Mouse (Mus musculus) midbrain, embryonic 14.5 days (tissue): ENCODE results near the gene Ankrd13d. TPM values are rescaled to one million over a fixed set of nuclear protein-coding genes. Genes with fewer than 3 reads are reported as not detected.
A peak's percentile ranks its signal among the peaks of the same experiment; 100 is the strongest.
"Not testable (repeated sequence)": the region's sequence is repeated elsewhere in the genome, so short reads cannot be mapped to it uniquely, and the experiment has no call there.

Experiments used
- ATAC-seq: fragments of 200-750 bp; cut with Nextera tagmentation; 2 replicates; pipeline ENCODE4 v1.8.0; 2017; ENCODE audit warnings: moderate number of reproducible peaks, moderate library complexity; ENCODE audit not compliant: low FRiP score, low TSS enrichment
- DNase-seq: peaks from one replicate; pipeline ENCODE4 v3.0.0-alpha.2; 2015
- H3K27ac ChIP-seq: fragments of 300-500 bp; sonication (generic); replicated peaks from 2 replicates; pipeline ENCODE4 v1.5.1; 2014; ENCODE audit warnings: mild to moderate bottlenecking, low read depth, low read length, moderate library complexity
- H3K27me3 ChIP-seq: fragments of 300-500 bp; sonication (generic); 2 replicates; pipeline ENCODE4 v1.6.1; 2014; ENCODE audit warnings: low read length, control low read depth, mixed read lengths; ENCODE audit not compliant: control insufficient read depth, insufficient read depth
- H3K36me3 ChIP-seq: fragments of 300-500 bp; sonication (generic); 2 replicates; pipeline ENCODE4 v1.6.1; 2014; ENCODE audit warnings: low read length, control low read depth; ENCODE audit not compliant: control insufficient read depth, insufficient read depth
- H3K4me1 ChIP-seq: fragments of 300-500 bp; sonication (generic); 2 replicates; pipeline ENCODE4 v1.6.1; 2014; ENCODE audit warnings: mild to moderate bottlenecking, antibody characterized with exemption, low read length, control low read depth; ENCODE audit not compliant: control insufficient read depth, insufficient read depth
- H3K4me2 ChIP-seq: fragments of 300-500 bp; sonication (generic); 2 replicates; pipeline ENCODE4 v1.6.1; 2014; ENCODE audit warnings: mild to moderate bottlenecking, low read length, moderate library complexity
- H3K4me3 ChIP-seq: fragments of 300-500 bp; sonication (generic); replicated peaks from 2 replicates; pipeline ENCODE4 v1.5.1; 2014; ENCODE audit warnings: low read depth, low read length
- H3K9ac ChIP-seq: fragments of 300-500 bp; sonication (generic); replicated peaks from 2 replicates; pipeline ENCODE4 v1.6.1; 2014; ENCODE audit warnings: mild to moderate bottlenecking, low read length, moderate library complexity
- H3K9me3 ChIP-seq: fragments of 300-500 bp; sonication (generic); 2 replicates; pipeline ENCODE4 v1.6.1; 2016; ENCODE audit warnings: low read length, control low read depth, mixed read lengths; ENCODE audit not compliant: control insufficient read depth
- WGBS: fragments of 180-500 bp; shearing (Covaris S2); extraction: QIAGEN DNeasy Blood & Tissue Kit; methylation state at CpG from one replicate; pipeline ENCODE4 v1.1.7; 2014; 5-methylcytosine and 5-hydroxymethylcytosine counted together
- polyA plus RNA-seq: library from polyadenylated mRNA; unstranded; fragments of >200 nt; fragmentation: Nextera tagmentation; extraction: Ambion mirVana; gene quantifications from 2 replicates; pipeline ENCODE4 v1.2.1, GENCODE M21; 2014

Ankrd13d gene
- polyA plus RNA-seq, 1 experiment from 2014 or later = 34.5 TPM

- Histone ChIP-seq H3K36me3 (no peaks in the 10 kb centered on the region), H3K4me1 (peaks cover under 1% of the 10 kb centered on the region; the same call in 1 of the 2 replicates), H3K9me3 (no peaks in the 10 kb centered on the region), H3K9ac (no peak overlapping the region), H3K4me2 (no peak overlapping the region), H3K27me3 (peaks cover 6% of the 10 kb centered on the region; the same call in 1 of the 2 replicates), H3K4me3 (no peak overlapping the region), H3K27ac (no peak overlapping the region)
- ATAC-seq (no peak), DNase-seq (no peak)
- 72% methylated on average over 14 of the region's 14 CpGs for WGBS
Measured at GRCm38 (mm10) chr19:4263702-4264101, 19.2 kb downstream of the Ankrd13d start.

- ATAC-seq = no peak
Measured at GRCm38 (mm10) chr19:4262756-4263155, 20.2 kb downstream of the Ankrd13d start.

DNA sequence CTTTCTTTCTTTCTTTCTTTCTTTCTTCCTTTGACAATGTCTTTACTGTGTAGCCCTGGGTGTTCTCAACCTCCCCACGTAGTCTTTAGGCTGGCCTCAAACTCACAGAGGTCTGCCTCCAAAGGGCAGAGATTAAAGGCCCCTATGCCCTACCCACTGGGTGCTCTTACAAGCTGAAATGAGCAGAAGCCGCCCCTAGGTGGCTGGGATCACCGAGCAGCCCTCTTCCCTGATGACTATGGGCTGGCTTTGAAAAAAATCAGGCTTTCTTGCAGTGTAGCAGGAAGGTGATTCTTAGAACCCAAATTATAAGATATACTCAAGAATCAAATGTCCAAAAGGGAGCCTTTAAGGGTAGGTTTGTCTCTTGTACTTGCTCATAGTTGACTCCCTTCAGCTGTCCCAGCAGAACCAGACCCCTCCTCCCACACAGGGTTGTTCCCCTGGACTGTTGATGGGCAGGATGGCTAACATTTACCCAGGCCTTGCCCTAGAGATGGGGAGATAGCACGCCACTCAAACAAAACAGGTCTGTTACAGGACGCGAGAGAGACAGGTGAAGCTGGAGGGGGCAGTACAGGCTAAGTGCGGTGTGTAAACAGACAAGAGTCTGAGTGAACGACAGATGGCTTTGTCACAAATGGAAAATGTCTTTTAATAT lies 21.8 kb downstream of the Ankrd13d start:
- Histone ChIP-seq H3K4me3 (no peak overlapping the region), H3K27me3 (no peaks in the 10 kb centered on the region), H3K36me3 (no peaks in the 10 kb centered on the region), H3K27ac (no peak overlapping the region), H3K9me3 (no peaks in the 10 kb centered on the region), H3K4me2 (no peak overlapping the region), H3K9ac (no peak overlapping the region), H3K4me1 (no peaks in the 10 kb centered on the region)
- 56% methylated on average over 8 of the region's 8 CpGs for WGBS
- ATAC-seq (no peak), DNase-seq (peak; percentile 24)

More at GRCm38 (mm10) chr19:4262756-4263155, 20.2 kb downstream of the Ankrd13d start:
- Histone ChIP-seq H3K4me2 (no peak overlapping the region), H3K4me1 (no peaks in the 10 kb centered on the region), H3K9me3 (no peaks in the 10 kb centered on the region), H3K27ac (no peak overlapping the region), H3K9ac (no peak overlapping the region), H3K36me3 (no peaks in the 10 kb centered on the region), H3K4me3 (no peak overlapping the region), H3K27me3 (peaks cover under 1% of the 10 kb centered on the region; the same call in 1 of the 2 replicates)
- 81% methylated on average over 6 of the region's 6 CpGs for WGBS
- DNase-seq = no peak

- Histone ChIP-seq H3K27ac (no peak overlapping the region), H3K27me3 (no peaks in the 10 kb centered on the region), H3K9ac (peak overlapping the region; percentile 45), H3K9me3 (no peaks in the 10 kb centered on the region), H3K4me1 (no peaks in the 10 kb centered on the region), H3K4me3 (peak overlapping the region; percentile 59), H3K4me2 (peak overlapping the region; percentile 86), H3K36me3 (no peaks in the 10 kb centered on the region)
- ATAC-seq = peak; percentile 50
- DNase-seq = no peak
- WGBS = 16% methylated on average over 12 of the region's 12 CpGs
Measured at GRCm38 (mm10) chr19:4257897-4258252, 25.1 kb downstream of the Ankrd13d start.

- no peaks in the 10 kb centered on the region for H3K9me3 ChIP-seq
- ATAC-seq = peak; percentile 92
- peak; percentile 99 for DNase-seq
- peak overlapping the region; percentile 49 for H3K9ac ChIP-seq
- H3K4me1 ChIP-seq = no peaks in the 10 kb centered on the region
- 0 out of 2 replicates have a peak overlapping the region, but pooled peaks have one; percentile 14 for H3K27ac ChIP-seq
- peak overlapping the region; percentile 59 for H3K4me3 ChIP-seq
- under 1% methylated on average over 41 of the region's 41 CpGs for WGBS
- H3K36me3 ChIP-seq = no peaks in the 10 kb centered on the region
- H3K4me2 ChIP-seq = peak overlapping the region; percentile 86
- H3K27me3 ChIP-seq = no peaks in the 10 kb centered on the region
Measured at GRCm38 (mm10) chr19:4257216-4257896, 25.6 kb downstream of the Ankrd13d start.

GRCm38 (mm10) chr19:4255583-4256162 lies 27.3 kb downstream of the Ankrd13d start:
- H3K27me3 ChIP-seq = no peaks in the 10 kb centered on the region
- no peak for DNase-seq
- WGBS = 71% methylated on average over 11 of the region's 11 CpGs
- H3K4me3 ChIP-seq = no peak overlapping the region
- H3K36me3 ChIP-seq = no peaks in the 10 kb centered on the region
- no peak for ATAC-seq
- H3K4me2 ChIP-seq = no peak overlapping the region
- H3K4me1 ChIP-seq = no peaks in the 10 kb centered on the region
- no peak overlapping the region for H3K9ac ChIP-seq
- no peaks in the 10 kb centered on the region for H3K9me3 ChIP-seq
- H3K27ac ChIP-seq = no peak overlapping the region

- Histone ChIP-seq H3K27me3 (no peaks in the 10 kb centered on the region), H3K9me3 (no peaks in the 10 kb centered on the region), H3K4me3 (no peak overlapping the region), H3K27ac (no peak overlapping the region), H3K4me1 (no peaks in the 10 kb centered on the region), H3K9ac (no peak overlapping the region), H3K36me3 (no peaks in the 10 kb centered on the region), H3K4me2 (no peak overlapping the region)
- ATAC-seq (no peak), DNase-seq (no peak)
- 90% methylated on average over 7 of the region's 7 CpGs for WGBS
Measured at GRCm38 (mm10) chr19:4254230-4254629, 28.7 kb downstream of the Ankrd13d start.

DNA sequence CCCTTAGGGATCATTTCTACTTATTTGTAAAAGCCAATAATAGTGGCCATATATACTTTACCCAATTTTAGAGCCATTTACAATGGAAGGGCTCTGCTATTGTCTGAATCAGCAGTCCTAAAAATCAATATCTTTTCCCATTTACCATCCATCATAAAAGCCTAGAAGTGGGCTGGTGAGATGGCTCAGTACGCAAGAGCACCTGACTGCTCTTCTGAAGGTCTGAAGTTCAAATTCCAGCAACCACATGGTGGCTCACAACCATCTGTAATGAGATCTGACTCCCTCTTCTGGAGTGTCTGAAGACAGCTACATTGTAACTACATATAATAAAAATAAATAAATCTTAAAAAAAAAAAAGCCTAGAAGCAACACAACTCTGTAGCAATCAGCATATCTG lies 34.3 kb downstream of the Ankrd13d start:
- H3K9ac ChIP-seq, H3K27ac ChIP-seq, H3K36me3 ChIP-seq, H3K4me1 ChIP-seq, H3K4me2 ChIP-seq, ATAC-seq, H3K9me3 ChIP-seq, H3K4me3 ChIP-seq, H3K27me3 ChIP-seq, DNase-seq: not testable (repeated sequence)
- 87% methylated on average over 1 of the region's 1 CpGs for WGBS
